Mouse (Mus musculus): ENCODE data around the gene Fkbp5. TPM values are rescaled to one million over a fixed set of nuclear protein-coding genes. Genes with fewer than 3 reads are reported as not detected.
"Not testable (repeated sequence)": the region's sequence is repeated elsewhere in the genome, so short reads cannot be mapped to it uniquely, and the experiment has no call there.

Fkbp5 gene
- polyA plus RNA-seq, 1 experiment = 185 TPM

- H3K4me3 ChIP-seq (ENCODE audit: insufficient read depth, low read depth, low read length) = no peak overlapping the region
- no peak overlapping the region for H3K27ac ChIP-seq (ENCODE audit: insufficient read depth, low read depth, low read length)
- 73% methylated on average over 5 of the region's 5 CpGs for WGBS
- peaks cover 13% of the 10 kb centered on the region for H3K4me1 ChIP-seq (ENCODE audit: control insufficient read depth, insufficient read depth, low read length)
- TF ChIP-seq CTCF (IDR thresholded peaks at IDR 0.05; ENCODE audit: insufficient read depth, low read depth, low read length) (no peak), POLR2A (IDR thresholded peaks at IDR 0.05; ENCODE audit: insufficient read depth, low read depth, low read length) (no peak)
Measured at GRCm38 (mm10) chr17:28415271-28415670, 102.1 kb downstream of the Fkbp5 start.

GRCm38 (mm10) chr17:28411381-28411960 lies 105.9 kb downstream of the Fkbp5 start:
- Histone ChIP-seq H3K4me1 (ENCODE audit: control insufficient read depth, insufficient read depth, low read length) (peaks cover 14% of the 10 kb centered on the region), H3K27ac (ENCODE audit: insufficient read depth, low read depth, low read length) (peak overlapping the region; percentile 33; the same call in 1 of the 2 replicates), H3K4me3 (ENCODE audit: insufficient read depth, low read depth, low read length) (no peak overlapping the region)
- no peak for TF ChIP-seq POLR2A (IDR thresholded peaks at IDR 0.05; ENCODE audit: insufficient read depth, low read depth, low read length)
- no peak for TF ChIP-seq CTCF (IDR thresholded peaks at IDR 0.05; ENCODE audit: insufficient read depth, low read depth, low read length)
- 60% methylated on average over 10 of the region's 10 CpGs for WGBS

- TF ChIP-seq CTCF (IDR thresholded peaks at IDR 0.05; ENCODE audit: insufficient read depth, low read depth, low read length) (no peak), POLR2A (IDR thresholded peaks at IDR 0.05; ENCODE audit: insufficient read depth, low read depth, low read length) (no peak)
- Histone ChIP-seq H3K4me3 (ENCODE audit: insufficient read depth, low read depth, low read length) (no peak overlapping the region), H3K27ac (ENCODE audit: insufficient read depth, low read depth, low read length) (peak overlapping the region; percentile 29; the same call in 1 of the 2 replicates), H3K4me1 (ENCODE audit: control insufficient read depth, insufficient read depth, low read length) (peaks cover 14% of the 10 kb centered on the region)
- WGBS = 81% methylated on average over 4 of the region's 4 CpGs
Measured at GRCm38 (mm10) chr17:28410731-28411130, 106.6 kb downstream of the Fkbp5 start.

GRCm38 (mm10) chr17:28408251-28408918 lies 108.9 kb downstream of the Fkbp5 start:
- no peak for TF ChIP-seq CTCF (IDR thresholded peaks at IDR 0.05; ENCODE audit: insufficient read depth, low read depth, low read length)
- no peak for TF ChIP-seq POLR2A (IDR thresholded peaks at IDR 0.05; ENCODE audit: insufficient read depth, low read depth, low read length)
- Histone ChIP-seq H3K4me3 (ENCODE audit: insufficient read depth, low read depth, low read length) (no peak overlapping the region), H3K27ac (ENCODE audit: insufficient read depth, low read depth, low read length) (no peak overlapping the region), H3K4me1 (ENCODE audit: control insufficient read depth, insufficient read depth, low read length) (peaks cover 14% of the 10 kb centered on the region)
- 72% methylated on average over 5 of the region's 5 CpGs for WGBS

GRCm38 (mm10) chr17:28407418-28408250 lies 109.7 kb downstream of the Fkbp5 start:
- peak; percentile 87 for TF ChIP-seq CTCF (IDR thresholded peaks at IDR 0.05; ENCODE audit: insufficient read depth, low read depth, low read length)
- no peak for TF ChIP-seq POLR2A (IDR thresholded peaks at IDR 0.05; ENCODE audit: insufficient read depth, low read depth, low read length)
- 31% methylated on average over 15 of the region's 15 CpGs for WGBS
- H3K4me1 ChIP-seq (ENCODE audit: control insufficient read depth, insufficient read depth, low read length) = peaks cover 14% of the 10 kb centered on the region
- no peak overlapping the region for H3K4me3 ChIP-seq (ENCODE audit: insufficient read depth, low read depth, low read length)
- H3K27ac ChIP-seq (ENCODE audit: insufficient read depth, low read depth, low read length) = no peak overlapping the region

- TF ChIP-seq POLR2A (IDR thresholded peaks at IDR 0.05; ENCODE audit: insufficient read depth, low read depth, low read length) (no peak), CTCF (IDR thresholded peaks at IDR 0.05; ENCODE audit: insufficient read depth, low read depth, low read length) (no peak)
- WGBS = 79% methylated on average over 7 of the region's 7 CpGs
- Histone ChIP-seq H3K4me1 (ENCODE audit: control insufficient read depth, insufficient read depth, low read length) (peaks cover 14% of the 10 kb centered on the region), H3K27ac (ENCODE audit: insufficient read depth, low read depth, low read length) (no peak overlapping the region), H3K4me3 (ENCODE audit: insufficient read depth, low read depth, low read length) (no peak overlapping the region)
Measured at GRCm38 (mm10) chr17:28406471-28406870, 110.9 kb downstream of the Fkbp5 start.

GRCm38 (mm10) chr17:28404745-28405144 lies 112.6 kb downstream of the Fkbp5 start:
- H3K4me3 ChIP-seq (ENCODE audit: insufficient read depth, low read depth, low read length); H3K4me1 ChIP-seq (ENCODE audit: control insufficient read depth, insufficient read depth, low read length); H3K27ac ChIP-seq (ENCODE audit: insufficient read depth, low read depth, low read length): not testable (repeated sequence)
- 98% methylated on average over 2 of the region's 2 CpGs for WGBS

GRCm38 (mm10) chr17:28404301-28404700 lies 113.0 kb downstream of the Fkbp5 start:
- 95% methylated on average over 11 of the region's 11 CpGs for WGBS
- TF ChIP-seq POLR2A (IDR thresholded peaks at IDR 0.05; ENCODE audit: insufficient read depth, low read depth, low read length) (no peak), CTCF (IDR thresholded peaks at IDR 0.05; ENCODE audit: insufficient read depth, low read depth, low read length) (no peak)
- Histone ChIP-seq H3K4me1 (ENCODE audit: control insufficient read depth, insufficient read depth, low read length) (no peaks in the 10 kb centered on the region), H3K27ac (ENCODE audit: insufficient read depth, low read depth, low read length) (no peak overlapping the region), H3K4me3 (ENCODE audit: insufficient read depth, low read depth, low read length) (no peak overlapping the region)

GRCm38 (mm10) chr17:28394994-28395393 lies 122.3 kb downstream of the Fkbp5 start:
- Histone ChIP-seq H3K27ac (ENCODE audit: insufficient read depth, low read depth, low read length) (no peak overlapping the region), H3K4me1 (ENCODE audit: control insufficient read depth, insufficient read depth, low read length) (peaks cover 5% of the 10 kb centered on the region), H3K4me3 (ENCODE audit: insufficient read depth, low read depth, low read length) (no peak overlapping the region)
- whole genome bisulfite sequencing = 85% methylated on average over 7 of the region's 7 CpGs
- no peak for TF ChIP-seq CTCF (IDR thresholded peaks at IDR 0.05; ENCODE audit: insufficient read depth, low read depth, low read length)
- no peak for TF ChIP-seq POLR2A (IDR thresholded peaks at IDR 0.05; ENCODE audit: insufficient read depth, low read depth, low read length)

Measured in olfactory bulb, adult 2 months (tissue).